Mouse (Mus musculus) ES-E14 (cell line): ENCODE results near the gene Cldn15.

Source experiments
- MAFK ChIP-seq: IDR thresholded peaks from 2 replicates; pipeline ENCODE4 v1.6.1; 2014; ENCODE audit warnings: mild to moderate bottlenecking, low read depth, low read length, inconsistent platforms; ENCODE audit not compliant: insufficient read depth
- ZC3H11A ChIP-seq: IDR thresholded peaks from 2 replicates; pipeline ENCODE4 v1.6.1; 2012; ENCODE audit warnings: low read depth, mild to moderate bottlenecking, inconsistent platforms, low read length, borderline replicate concordance

GRCm38 (mm10) chr5:136953440-136953951, 12.9 kb upstream of the Cldn15 start:
- TF ChIP-seq ZC3H11A = no peak
- TF ChIP-seq MAFK = no peak
